Mouse (Mus musculus) megakaryocyte, embryonic 14.5 days (primary cell): ENCODE measurements around the gene Sun1.

Experiments
- FLI1 ChIP-seq: IDR thresholded peaks from 2 replicates; pipeline ENCODE4 v1.6.1; 2012; ENCODE audit warnings: low read length, inconsistent platforms, mixed read lengths
- GATA1 ChIP-seq: IDR thresholded peaks from 3 replicates; pipeline ENCODE4 v1.6.1; 2012; ENCODE audit warnings: mixed read lengths, low read length, inconsistent platforms, borderline replicate concordance

DNA sequence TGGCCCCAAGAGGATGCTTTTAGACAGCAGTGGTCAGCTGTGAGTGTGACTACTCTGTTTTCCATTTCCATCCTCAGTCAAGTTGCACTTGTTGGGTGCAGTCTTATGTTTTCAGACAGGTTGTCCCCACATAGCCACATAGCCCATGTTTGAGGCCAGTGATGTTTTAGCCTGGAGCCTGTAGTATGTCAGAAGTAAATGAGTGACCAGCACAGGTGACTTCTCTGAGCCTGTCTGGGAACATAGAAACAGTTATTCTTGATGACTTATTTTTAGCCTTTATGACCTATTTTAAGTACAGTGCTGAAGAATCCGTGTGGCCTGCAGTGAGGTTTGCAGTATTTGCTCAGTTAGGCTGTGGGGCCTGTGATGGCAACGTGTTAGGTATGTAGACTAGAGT is 15.7 kb downstream of the Sun1 start:
- TF ChIP-seq FLI1 (no peak), GATA1 (no peak)
